Mouse (Mus musculus): ENCODE measurements at regions not wholly inside any gene's neighbourhood (a gene's known extent, or its start where the extent isn't known, plus 50 kb on each side); places are given as distances from the start of the nearest gene placed in this dataset.

- Histone ChIP-seq H3K36me3 (replicated peaks; ENCODE audit: control insufficient read depth, insufficient read depth, low read depth, low read length) (no peaks in the 10 kb centered on the region), H3K27ac (replicated peaks; ENCODE audit: low read depth, low read length) (no peak overlapping the region), H3K9me3 (replicated peaks; ENCODE audit: control insufficient read depth, low read length) (no peaks in the 10 kb centered on the region), H3K4me3 (ENCODE audit: low read depth, low read length) (no peak overlapping the region), H3K9ac (replicated peaks; ENCODE audit: low read length) (no peak overlapping the region), H3K4me1 (ENCODE audit: control insufficient read depth, insufficient read depth, low read length) (no peaks in the 10 kb centered on the region), H3K27me3 (ENCODE audit: control insufficient read depth, insufficient read depth, low read length) (no peaks in the 10 kb centered on the region), H3K4me2 (ENCODE audit: low read depth, low read length) (no peak overlapping the region)
- WGBS = 76% methylated on average over 7 of the region's 7 CpGs
- ATAC-seq (replicated peaks; ENCODE audit: insufficient number of reproducible peaks, low FRiP score, low TSS enrichment, low read depth) = no peak
- no peak for DNase-seq (ENCODE audit: low spot score)
These were observed 91.7 kb upstream of the Klf6 start for GRCm38 (mm10) chr13:5769283-5770260.

GRCm38 (mm10) chr13:5773811-5774210, 87.5 kb upstream of the Klf6 start:
- DNase-seq (ENCODE audit: low spot score) = no peak
- ATAC-seq (replicated peaks; ENCODE audit: insufficient number of reproducible peaks, low FRiP score, low TSS enrichment, low read depth) = no peak
- Histone ChIP-seq H3K36me3 (replicated peaks; ENCODE audit: control insufficient read depth, insufficient read depth, low read depth, low read length) (no peaks in the 10 kb centered on the region), H3K9ac (replicated peaks; ENCODE audit: low read length) (no peak overlapping the region), H3K4me2 (ENCODE audit: low read depth, low read length) (no peak overlapping the region), H3K9me3 (replicated peaks; ENCODE audit: control insufficient read depth, low read length) (no peaks in the 10 kb centered on the region), H3K27me3 (ENCODE audit: control insufficient read depth, insufficient read depth, low read length) (no peaks in the 10 kb centered on the region), H3K4me1 (ENCODE audit: control insufficient read depth, insufficient read depth, low read length) (no peaks in the 10 kb centered on the region), H3K4me3 (ENCODE audit: low read depth, low read length) (no peak overlapping the region), H3K27ac (replicated peaks; ENCODE audit: low read depth, low read length) (no peak overlapping the region)
- WGBS = 86% methylated on average over 3 of the region's 3 CpGs

DNA sequence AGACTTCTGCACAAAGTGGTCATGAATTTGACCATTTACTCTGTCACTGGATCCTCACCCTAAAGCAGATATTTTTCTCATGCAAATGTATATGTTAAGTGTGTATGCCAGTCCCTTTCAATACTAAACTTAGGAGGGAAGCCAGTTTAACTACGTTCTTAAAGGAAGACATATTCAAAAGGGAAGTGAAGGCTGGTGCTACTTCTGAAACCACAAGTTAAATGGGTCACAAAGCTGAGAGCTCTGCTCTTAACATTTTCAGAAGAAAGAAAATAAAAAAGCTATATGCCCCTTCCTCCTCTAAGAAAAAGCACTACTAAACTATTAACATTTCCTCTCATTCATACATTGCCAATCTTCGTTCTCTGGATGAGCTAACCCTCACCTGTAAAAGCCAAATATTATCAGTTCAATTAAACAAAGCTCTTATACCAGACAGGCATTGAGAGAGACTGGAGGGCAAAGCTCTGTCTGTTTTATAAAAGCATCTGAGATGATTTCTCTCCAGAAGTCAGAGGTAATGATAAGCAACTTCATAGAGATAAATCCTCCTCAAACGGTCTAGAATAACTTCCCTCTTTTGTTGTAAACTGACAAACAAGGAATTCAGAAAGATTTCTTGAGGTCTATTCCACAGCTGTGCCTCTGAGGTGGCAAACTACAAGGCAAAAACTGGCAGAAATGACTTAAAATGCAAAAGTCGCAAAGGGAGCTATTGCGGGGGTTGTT, 82.7 kb upstream of the Klf6 start:
- Histone ChIP-seq H3K4me2 (ENCODE audit: low read depth, low read length) (no peak overlapping the region), H3K36me3 (replicated peaks; ENCODE audit: control insufficient read depth, insufficient read depth, low read depth, low read length) (no peaks in the 10 kb centered on the region), H3K9ac (replicated peaks; ENCODE audit: low read length) (no peak overlapping the region), H3K27ac (replicated peaks; ENCODE audit: low read depth, low read length) (no peak overlapping the region), H3K9me3 (replicated peaks; ENCODE audit: control insufficient read depth, low read length) (no peaks in the 10 kb centered on the region), H3K4me3 (ENCODE audit: low read depth, low read length) (no peak overlapping the region), H3K4me1 (ENCODE audit: control insufficient read depth, insufficient read depth, low read length) (no peaks in the 10 kb centered on the region), H3K27me3 (ENCODE audit: control insufficient read depth, insufficient read depth, low read length) (no peaks in the 10 kb centered on the region)
- WGBS = 70% methylated on average over 5 of the region's 5 CpGs
- ATAC-seq (replicated peaks; ENCODE audit: insufficient number of reproducible peaks, low FRiP score, low TSS enrichment, low read depth) (no peak), DNase-seq (ENCODE audit: low spot score) (no peak)

- Histone ChIP-seq H3K4me1 (ENCODE audit: control insufficient read depth, insufficient read depth, low read length) (no peaks in the 10 kb centered on the region), H3K4me3 (ENCODE audit: low read depth, low read length) (no peak overlapping the region), H3K9me3 (replicated peaks; ENCODE audit: control insufficient read depth, low read length) (no peaks in the 10 kb centered on the region), H3K27me3 (ENCODE audit: control insufficient read depth, insufficient read depth, low read length) (no peaks in the 10 kb centered on the region), H3K27ac (replicated peaks; ENCODE audit: low read depth, low read length) (no peak overlapping the region), H3K9ac (replicated peaks; ENCODE audit: low read length) (no peak overlapping the region), H3K4me2 (ENCODE audit: low read depth, low read length) (no peak overlapping the region), H3K36me3 (replicated peaks; ENCODE audit: control insufficient read depth, insufficient read depth, low read depth, low read length) (no peaks in the 10 kb centered on the region)
- 55% methylated on average over 4 of the region's 4 CpGs for WGBS
- ATAC-seq (replicated peaks; ENCODE audit: insufficient number of reproducible peaks, low FRiP score, low TSS enrichment, low read depth) (no peak), DNase-seq (ENCODE audit: low spot score) (peak; percentile 15)
These were observed 81.9 kb upstream of the Klf6 start for GRCm38 (mm10) chr13:5779410-5779809.

DNA sequence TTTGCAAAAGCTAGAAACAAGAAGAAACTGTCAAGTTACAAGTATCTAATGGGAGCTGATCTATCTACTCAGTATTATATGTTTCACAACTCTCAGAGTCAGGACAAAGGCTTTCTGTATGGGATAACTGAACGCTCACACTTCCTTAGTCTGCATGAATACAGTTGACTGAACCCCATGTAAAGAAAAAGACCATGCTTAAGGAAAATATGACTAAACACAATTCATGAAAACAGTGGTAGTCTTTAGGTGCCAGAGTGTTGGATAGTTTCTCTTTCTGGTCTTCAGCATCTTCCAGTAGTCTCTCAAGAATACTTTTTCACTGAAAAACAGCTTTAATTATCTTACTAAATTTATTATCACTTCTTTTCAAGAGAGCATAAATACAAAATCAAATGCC, 78.7 kb upstream of the Klf6 start:
- H3K9ac ChIP-seq (replicated peaks; ENCODE audit: low read length) = no peak overlapping the region
- no peak for DNase-seq (ENCODE audit: low spot score)
- no peaks in the 10 kb centered on the region for H3K36me3 ChIP-seq (replicated peaks; ENCODE audit: control insufficient read depth, insufficient read depth, low read depth, low read length)
- no peaks in the 10 kb centered on the region for H3K4me1 ChIP-seq (ENCODE audit: control insufficient read depth, insufficient read depth, low read length)
- WGBS = 85% methylated on average over 1 of the region's 1 CpGs
- no peak overlapping the region for H3K27ac ChIP-seq (replicated peaks; ENCODE audit: low read depth, low read length)
- H3K27me3 ChIP-seq (ENCODE audit: control insufficient read depth, insufficient read depth, low read length) = no peaks in the 10 kb centered on the region
- no peak overlapping the region for H3K4me2 ChIP-seq (ENCODE audit: low read depth, low read length)
- no peaks in the 10 kb centered on the region for H3K9me3 ChIP-seq (replicated peaks; ENCODE audit: control insufficient read depth, low read length)
- ATAC-seq (replicated peaks; ENCODE audit: insufficient number of reproducible peaks, low FRiP score, low TSS enrichment, low read depth) = no peak
- no peak overlapping the region for H3K4me3 ChIP-seq (ENCODE audit: low read depth, low read length)

- no peak for ATAC-seq (replicated peaks; ENCODE audit: insufficient number of reproducible peaks, low FRiP score, low TSS enrichment, low read depth)
These were observed 74.2 kb upstream of the Klf6 start for GRCm38 (mm10) chr13:5787114-5787513.

GRCm38 (mm10) chr13:5789302-5789701, 72.0 kb upstream of the Klf6 start:
- H3K9me3 ChIP-seq (replicated peaks; ENCODE audit: control insufficient read depth, low read length) = no peaks in the 10 kb centered on the region
- 91% methylated on average over 3 of the region's 3 CpGs for WGBS
- ATAC-seq (replicated peaks; ENCODE audit: insufficient number of reproducible peaks, low FRiP score, low TSS enrichment, low read depth) (no peak), DNase-seq (ENCODE audit: low spot score) (no peak)
- no peak overlapping the region for H3K4me2 ChIP-seq (ENCODE audit: low read depth, low read length)
- H3K4me3 ChIP-seq (ENCODE audit: low read depth, low read length) = no peak overlapping the region
- no peaks in the 10 kb centered on the region for H3K36me3 ChIP-seq (replicated peaks; ENCODE audit: control insufficient read depth, insufficient read depth, low read depth, low read length)
- H3K9ac ChIP-seq (replicated peaks; ENCODE audit: low read length) = no peak overlapping the region
- H3K4me1 ChIP-seq (ENCODE audit: control insufficient read depth, insufficient read depth, low read length) = no peaks in the 10 kb centered on the region
- H3K27me3 ChIP-seq (ENCODE audit: control insufficient read depth, insufficient read depth, low read length) = no peaks in the 10 kb centered on the region
- no peak overlapping the region for H3K27ac ChIP-seq (replicated peaks; ENCODE audit: low read depth, low read length)

More at GRCm38 (mm10) chr13:5787114-5787513, 74.2 kb upstream of the Klf6 start:
- H3K9me3 ChIP-seq (replicated peaks; ENCODE audit: control insufficient read depth, low read length) = no peaks in the 10 kb centered on the region
- no peaks in the 10 kb centered on the region for H3K36me3 ChIP-seq (replicated peaks; ENCODE audit: control insufficient read depth, insufficient read depth, low read depth, low read length)
- H3K9ac ChIP-seq (replicated peaks; ENCODE audit: low read length) = no peak overlapping the region
- no peak overlapping the region for H3K4me3 ChIP-seq (ENCODE audit: low read depth, low read length)
- DNase-seq (ENCODE audit: low spot score) = no peak
- H3K27ac ChIP-seq (replicated peaks; ENCODE audit: low read depth, low read length) = no peak overlapping the region
- H3K4me2 ChIP-seq (ENCODE audit: low read depth, low read length) = no peak overlapping the region
- H3K4me1 ChIP-seq (ENCODE audit: control insufficient read depth, insufficient read depth, low read length) = no peaks in the 10 kb centered on the region
- H3K27me3 ChIP-seq (ENCODE audit: control insufficient read depth, insufficient read depth, low read length) = no peaks in the 10 kb centered on the region

- Histone ChIP-seq H3K9me3 (replicated peaks; ENCODE audit: control insufficient read depth, low read length) (no peaks in the 10 kb centered on the region), H3K36me3 (replicated peaks; ENCODE audit: control insufficient read depth, insufficient read depth, low read depth, low read length) (no peaks in the 10 kb centered on the region), H3K4me3 (ENCODE audit: low read depth, low read length) (no peak overlapping the region), H3K4me1 (ENCODE audit: control insufficient read depth, insufficient read depth, low read length) (no peaks in the 10 kb centered on the region), H3K27ac (replicated peaks; ENCODE audit: low read depth, low read length) (no peak overlapping the region), H3K4me2 (ENCODE audit: low read depth, low read length) (no peak overlapping the region), H3K27me3 (ENCODE audit: control insufficient read depth, insufficient read depth, low read length) (no peaks in the 10 kb centered on the region), H3K9ac (replicated peaks; ENCODE audit: low read length) (no peak overlapping the region)
- WGBS = 47% methylated on average over 7 of the region's 7 CpGs
- no peak for DNase-seq (ENCODE audit: low spot score)
- ATAC-seq (replicated peaks; ENCODE audit: insufficient number of reproducible peaks, low FRiP score, low TSS enrichment, low read depth) = no peak
These were observed 59.2 kb upstream of the Klf6 start for GRCm38 (mm10) chr13:5802079-5802478.

All from embryonic facial prominence, embryonic 11.5 days (tissue).